In the genomic region with DNA sequence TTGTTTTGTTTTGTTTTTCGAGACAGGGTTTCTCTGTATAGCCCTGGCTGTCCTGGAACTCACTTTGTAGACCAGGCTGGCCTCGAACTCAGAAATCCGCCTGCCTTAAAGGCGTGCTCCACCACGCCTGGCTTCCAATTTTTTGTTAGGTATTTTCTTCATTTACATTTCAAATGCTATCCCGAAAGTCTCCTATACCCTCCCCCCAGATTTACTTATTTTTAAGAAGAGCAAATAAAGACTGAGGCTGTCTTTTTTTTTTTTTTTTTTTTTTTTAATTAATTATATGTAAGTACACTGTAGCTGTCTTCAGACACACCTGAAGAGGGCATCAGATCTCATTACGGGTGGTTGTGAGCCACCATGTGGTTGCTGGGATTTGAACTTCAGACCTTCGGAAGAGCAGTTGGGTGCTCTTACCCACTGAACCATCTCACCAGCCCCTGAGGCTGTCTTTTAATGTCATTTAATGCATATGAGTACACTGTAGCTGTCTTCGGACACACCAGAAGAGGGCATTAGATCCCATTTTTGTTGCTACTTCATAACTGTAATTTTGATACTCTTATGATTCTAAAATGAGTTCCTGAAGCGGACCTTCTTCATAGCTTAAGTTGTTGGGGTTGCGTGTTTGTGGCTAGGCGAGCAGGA, we compare ENCODE assay signal across 7 mouse cellular contexts. TPM values are rescaled to one million over a fixed set of nuclear protein-coding genes. Genes with fewer than 3 reads are reported as not detected.
DNase-seq lines count a peak whose midpoint lies in the region; ATAC-seq and TF ChIP-seq lines count a peak whose summit lies in the region.
"Not testable (repeated sequence)": the region's sequence is repeated elsewhere in the genome, so short reads cannot be mapped to it uniquely, and the experiment has no call there.

No protein-coding gene starts in this region.

- not testable (repeated sequence) for H3K9me3 ChIP-seq in heart, embryonic 11.5 days (replicated peaks; ENCODE audit: control insufficient read depth, low read length); limb, embryonic 13.5 days; neural tube, embryonic 12.5 days

- peak overlapping the region; percentile 89 for H3K9ac ChIP-seq in heart, embryonic 11.5 days (ENCODE audit: low read depth, low read length)
- H3K9ac ChIP-seq in limb, embryonic 13.5 days = peak overlapping the region; percentile 81
- H3K9ac ChIP-seq in neural tube, embryonic 12.5 days = not testable (repeated sequence)

- in situ Hi-C loops in Patski (cut with MboI; ENCODE audit: low pct_unique_long_range_greater_than_20kb) = not testable (repeated sequence)

- POLR2A ChIA-PET in Patski (lab: Charles Lee) = not testable (repeated sequence)

- peak overlapping the region; percentile 85 for H3K4me3 ChIP-seq in heart, embryonic 11.5 days (ENCODE audit: low read depth, low read length)
- peak overlapping the region; percentile 71 for H3K4me3 ChIP-seq in limb, embryonic 13.5 days
- H3K4me3 ChIP-seq in macrophage (ENCODE audit: inconsistent target) = peak overlapping the region; percentile 92
- peak overlapping the region; percentile 53 for H3K4me3 ChIP-seq in neural tube, embryonic 12.5 days

- H3K4me2 ChIP-seq in heart, embryonic 11.5 days = peak overlapping the region; percentile 73
- H3K4me2 ChIP-seq in limb, embryonic 13.5 days (replicated peaks) = peak overlapping the region; percentile 74
- peak overlapping the region; percentile 72 for H3K4me2 ChIP-seq in neural tube, embryonic 12.5 days (replicated peaks)

- H3K4me1 ChIP-seq in heart, embryonic 11.5 days (ENCODE audit: control insufficient read depth, insufficient read depth, low read length); limb, embryonic 13.5 days; neural tube, embryonic 12.5 days: not testable (repeated sequence)

- H3K27me3 ChIP-seq in Patski; heart, embryonic 11.5 days (ENCODE audit: control insufficient read depth, insufficient read depth, low read length); limb, embryonic 13.5 days; neural tube, embryonic 12.5 days (replicated peaks): not testable (repeated sequence)

- H3K36me3 ChIP-seq in heart, embryonic 11.5 days (ENCODE audit: control insufficient read depth, insufficient read depth, low read length); limb, embryonic 13.5 days; neural tube, embryonic 12.5 days: not testable (repeated sequence)
- H3K36me3 ChIP-seq in macrophage (ENCODE audit: inconsistent target) = peaks cover 11% of the 10 kb centered on the region

- DNase-seq in Patski (ENCODE audit: low read depth, low spot score) = peak; percentile 19
- DNase-seq in hindlimb bud, embryonic 11.5 days (ENCODE audit: extremely low spot score, low read depth, low spot score) = peak; percentile 22

- CTCF ChIA-PET in Patski (lab: Charles Lee) = interaction anchor here (0.7 to 1.2 kb wide), 7 partner anchors 10 to 140 kb away, joined by 3 to 5 read pairs (median 4); partner anchors contain the start of gene Adap2

- peak; percentile 62 for TF ChIP-seq CTCF in Patski (IDR thresholded peaks at IDR 0.05)

- H3K79me2 ChIP-seq in macrophage (ENCODE audit: inconsistent target) = peaks cover 35% of the 10 kb centered on the region

- not testable (repeated sequence) for H3K27ac ChIP-seq in heart, embryonic 11.5 days (ENCODE audit: low read depth, low read length); neural tube, embryonic 12.5 days
- H3K27ac ChIP-seq in limb, embryonic 13.5 days = peak overlapping the region; percentile 79
- H3K27ac ChIP-seq in macrophage = peak overlapping the region; percentile 95

- ATAC-seq in Patski; heart, embryonic 11.5 days (replicated peaks; ENCODE audit: insufficient number of reproducible peaks, low FRiP score, low TSS enrichment); neural tube, embryonic 12.5 days (ENCODE audit: low FRiP score, low read depth): not testable (repeated sequence)
- ATAC-seq in erythroid progenitor cell, adult 5-6 weeks (replicated peaks; ENCODE audit: low FRiP score, poor library complexity, severe bottlenecking) = peak; percentile 45; the same call in 1 of the 2 replicates
- ATAC-seq in limb, embryonic 13.5 days (ENCODE audit: low FRiP score, low read depth) = peak; percentile 36; the same call in 1 of the 2 replicates

- 43% methylated on average over 12 of the region's 12 CpGs for WGBS in heart, embryonic 11.5 days (ENCODE audit: insufficient replicate concordance)
- WGBS in limb, embryonic 13.5 days = 45% methylated on average over 12 of the region's 12 CpGs
- WGBS in macrophage (ENCODE audit: missing documents) = 2% methylated on average over 4 of the region's 12 CpGs
- WGBS in neural tube, embryonic 12.5 days = 46% methylated on average over 12 of the region's 12 CpGs

RNA-seq across cellular contexts. Expression of gene Rnf135, which starts 0.5 kb away (rescaled TPM):
- polyA plus RNA-seq in Patski (2021) = 14.0 TPM
- 1.7 and 3.6 TPM in 2 replicates for total RNA-seq in erythroid progenitor cell, adult 5-6 weeks (2015; ENCODE audit: low replicate concordance)
- total RNA-seq in erythroid progenitor cell, adult 5-6 weeks (2017; ENCODE audit: low replicate concordance) = 1.5 TPM in 1 of 2 replicates, not detected in the other
- 6.1 and 8.3 TPM in 2 replicates for polyA plus RNA-seq in heart, embryonic 11.5 days (2014; fragmentation: Nextera tagmentation; extraction: Ambion mirVana)
- 7.5 and 7.6 TPM in 2 replicates for polyA plus RNA-seq in limb, embryonic 13.5 days (2015; fragmentation: Nextera tagmentation; extraction: Ambion mirVana)
- total RNA-seq in macrophage (2018; cell fraction: chromatin; rRNA removed) = 10 to 100 TPM; 17.2 to 69.8 (median 48.8) TPM
- total RNA-seq in macrophage (2018; cell fraction: cytosol; rRNA removed) = 10 to 100 TPM; 15.5 to 57.5 (median 30.7) TPM
- total RNA-seq in macrophage (2018; cell fraction: nucleus; rRNA removed) = 10 to 100 TPM; 23.7 to 88.1 (median 50.5) TPM
- 8.8 to 30.5 TPM (median 15.2 TPM) in 3 replicates for polyA plus RNA-seq in macrophage (2018)
- polyA plus RNA-seq in neural tube, embryonic 12.5 days (2016; fragmentation: Nextera tagmentation; extraction: Ambion mirVana) = 3.0 and 3.2 TPM in 2 replicates

RNA-seq across cellular contexts. Expression of gene Rhot1, which starts 25.6 kb away (rescaled TPM):
- polyA plus RNA-seq in Patski (2021) = 49.4 TPM
- total RNA-seq in erythroid progenitor cell, adult 5-6 weeks (2015; ENCODE audit: low replicate concordance) = 10.1 and 14.4 TPM in 2 replicates
- 3.4 and 10.5 TPM in 2 replicates for total RNA-seq in erythroid progenitor cell, adult 5-6 weeks (2017; ENCODE audit: low replicate concordance)
- polyA plus RNA-seq in heart, embryonic 11.5 days (2014; fragmentation: Nextera tagmentation; extraction: Ambion mirVana) = 65.2 and 68.7 TPM in 2 replicates
- 55.8 and 57.0 TPM in 2 replicates for polyA plus RNA-seq in limb, embryonic 13.5 days (2015; fragmentation: Nextera tagmentation; extraction: Ambion mirVana)
- total RNA-seq in macrophage (2018; cell fraction: chromatin; rRNA removed) = 100 to 1,000 TPM in 11 of 26 experiments, 10 to 100 TPM in 15; 39.2 to 147 (median 95.7) TPM
- total RNA-seq in macrophage (2018; cell fraction: cytosol; rRNA removed) = 10 to 100 TPM; 27.7 to 40.3 (median 34.9) TPM
- total RNA-seq in macrophage (2018; cell fraction: nucleus; rRNA removed) = 100 to 1,000 TPM in 3 of 26 experiments, 10 to 100 TPM in 23; 28.3 to 114 (median 51.9) TPM
- 29.4 to 36.6 TPM (median 30.4 TPM) in 3 replicates for polyA plus RNA-seq in macrophage (2018)
- 70.9 and 72.1 TPM in 2 replicates for polyA plus RNA-seq in neural tube, embryonic 12.5 days (2016; fragmentation: Nextera tagmentation; extraction: Ambion mirVana)

RNA-seq across cellular contexts. Expression of gene Adap2, which starts 29.3 kb away (rescaled TPM):
- polyA plus RNA-seq in Patski (2021) = 0.19 TPM
- 2.5 TPM in 1 of 2 replicates, not detected in the other for total RNA-seq in erythroid progenitor cell, adult 5-6 weeks (2015; ENCODE audit: low replicate concordance)
- 1.5 and 1.8 TPM in 2 replicates for total RNA-seq in erythroid progenitor cell, adult 5-6 weeks (2017; ENCODE audit: low replicate concordance)
- polyA plus RNA-seq in heart, embryonic 11.5 days (2014; fragmentation: Nextera tagmentation; extraction: Ambion mirVana) = 0.39 and 0.73 TPM in 2 replicates
- polyA plus RNA-seq in limb, embryonic 13.5 days (2015; fragmentation: Nextera tagmentation; extraction: Ambion mirVana) = 1.3 and 1.6 TPM in 2 replicates
- total RNA-seq in macrophage (2018; cell fraction: chromatin; rRNA removed) = 100 to 1,000 TPM; 119 to 715 (median 357) TPM
- total RNA-seq in macrophage (2018; cell fraction: cytosol; rRNA removed) = 100 to 1,000 TPM in 19 of 26 experiments, 10 to 100 TPM in 7; 65.8 to 202 (median 108) TPM
- 100 to 1,000 TPM in 24 of 26 experiments, 10 to 100 TPM in 2; 94.4 to 583 (median 247) TPM for total RNA-seq in macrophage (2018; cell fraction: nucleus; rRNA removed)
- polyA plus RNA-seq in macrophage (2018) = 54.5 to 101 TPM (median 85.2 TPM) in 3 replicates
- 2.5 and 2.9 TPM in 2 replicates for polyA plus RNA-seq in neural tube, embryonic 12.5 days (2016; fragmentation: Nextera tagmentation; extraction: Ambion mirVana)

RNA-seq across cellular contexts. Expression of gene Tefm, which starts 41.2 kb away (rescaled TPM):
- 26.0 TPM for polyA plus RNA-seq in Patski (2021)
- total RNA-seq in erythroid progenitor cell, adult 5-6 weeks (2015; ENCODE audit: low replicate concordance) = 2.9 and 3.4 TPM in 2 replicates
- total RNA-seq in erythroid progenitor cell, adult 5-6 weeks (2017; ENCODE audit: low replicate concordance) = 3.7 and 5.8 TPM in 2 replicates
- 28.2 and 31.5 TPM in 2 replicates for polyA plus RNA-seq in heart, embryonic 11.5 days (2014; fragmentation: Nextera tagmentation; extraction: Ambion mirVana)
- polyA plus RNA-seq in limb, embryonic 13.5 days (2015; fragmentation: Nextera tagmentation; extraction: Ambion mirVana) = 31.2 and 34.2 TPM in 2 replicates
- 10 to 100 TPM in 5 of 26 experiments, 1 to 10 TPM in 21; 1.0 to 12.9 (median 5.6) TPM for total RNA-seq in macrophage (2018; cell fraction: chromatin; rRNA removed)
- total RNA-seq in macrophage (2018; cell fraction: cytosol; rRNA removed) = 10 to 100 TPM in 18 of 26 experiments, 1 to 10 TPM in 8; 4.6 to 15.5 (median 10.5) TPM
- 10 to 100 TPM in 10 of 26 experiments, 1 to 10 TPM in 16; 1.6 to 17.8 (median 8.9) TPM for total RNA-seq in macrophage (2018; cell fraction: nucleus; rRNA removed)
- polyA plus RNA-seq in macrophage (2018) = 7.9 to 16.0 TPM (median 9.1 TPM) in 3 replicates
- polyA plus RNA-seq in neural tube, embryonic 12.5 days (2016; fragmentation: Nextera tagmentation; extraction: Ambion mirVana) = 25.8 and 31.6 TPM in 2 replicates

Comparison
In these comparisons a context has a peak if more than half of its experiments do, and no peak if none do; other contexts are left out.
1. RNA of gene Adap2, which starts 29.3 kb away (polyA plus RNA-seq): 54.5 to 101 TPM in macrophage; 2.5 to 2.9 TPM in neural tube, embryonic 12.5 days, 1.3 to 1.6 TPM in limb, embryonic 13.5 days, 0.39 to 0.73 TPM in heart, embryonic 11.5 days and 0.19 TPM in Patski (single experiment); every median in the first group is over 10 times any median in the second.
2. Peak in every context shown above with its lines, with median percentiles within 50 percentile points of each other: H3K4me2 ChIP-seq and H3K4me3 ChIP-seq.